Mouse (Mus musculus) embryonic facial prominence, embryonic 14.5 days (tissue): Measurements from ENCODE around the gene Gm5799. TPM values are rescaled to one million over a fixed set of nuclear protein-coding genes. Genes with fewer than 3 reads are reported as not detected.
"Not testable (repeated sequence)": the region's sequence is repeated elsewhere in the genome, so short reads cannot be mapped to it uniquely, and the experiment has no call there.

Experiments
- ATAC-seq: fragments of 200-750 bp; cut with Nextera tagmentation; 2 replicates; pipeline ENCODE4 v1.8.0; 2017; ENCODE audit warnings: low read depth, moderate number of reproducible peaks, moderate TSS enrichment
- DNase-seq: peaks from one replicate; pipeline ENCODE4 v3.0.0-alpha.2; 2015; ENCODE audit warnings: low spot score
- H3K27ac ChIP-seq: fragments of 300-500 bp; sonication (generic); replicated peaks from 2 replicates; pipeline ENCODE4 v1.5.1; 2014; ENCODE audit warnings: low read depth, mild to moderate bottlenecking, low read length, moderate library complexity
- H3K27me3 ChIP-seq: fragments of 300-500 bp; sonication (generic); replicated peaks from 2 replicates; pipeline ENCODE4 v1.6.1; 2014; ENCODE audit warnings: low read length; ENCODE audit not compliant: control insufficient read depth, insufficient read depth
- H3K36me3 ChIP-seq: fragments of 300-500 bp; sonication (generic); 2 replicates; pipeline ENCODE4 v1.6.1; 2014; ENCODE audit warnings: low read length, mixed read lengths; ENCODE audit not compliant: control insufficient read depth, insufficient read depth
- H3K4me1 ChIP-seq: fragments of 300-500 bp; sonication (generic); 2 replicates; pipeline ENCODE4 v1.6.1; 2014; ENCODE audit warnings: antibody characterized with exemption, low read length; ENCODE audit not compliant: control insufficient read depth, insufficient read depth
- H3K4me2 ChIP-seq: fragments of 300-500 bp; sonication (generic); 2 replicates; pipeline ENCODE4 v1.6.1; 2014; ENCODE audit warnings: low read depth, mild to moderate bottlenecking, low read length, moderate library complexity, mixed read lengths
- H3K4me3 ChIP-seq: fragments of 300-500 bp; sonication (generic); 2 replicates; pipeline ENCODE4 v1.5.1; 2014; ENCODE audit warnings: low read depth, mild to moderate bottlenecking, low read length
- H3K9ac ChIP-seq: fragments of 300-500 bp; sonication (generic); 2 replicates; pipeline ENCODE4 v1.6.1; 2014; ENCODE audit warnings: low read depth, mild to moderate bottlenecking, low read length, moderate library complexity, mixed read lengths
- H3K9me3 ChIP-seq: fragments of 300-500 bp; sonication (generic); 2 replicates; pipeline ENCODE4 v1.6.1; 2016; ENCODE audit warnings: low read length; ENCODE audit not compliant: control insufficient read depth
- WGBS: fragments of 180-500 bp; shearing (Covaris S2); extraction: QIAGEN DNeasy Blood & Tissue Kit; methylation state at CpG from one replicate; pipeline ENCODE4 v1.1.7; 2014; 5-methylcytosine and 5-hydroxymethylcytosine counted together
- polyA plus RNA-seq: library from polyadenylated mRNA; unstranded; fragments of >200 nt; fragmentation: Nextera tagmentation; extraction: Ambion mirVana; gene quantifications from 2 replicates; pipeline ENCODE4 v1.2.1, GENCODE M21; 2014

Gm5799 gene
- polyA plus RNA-seq: 0.14 TPM in 1 of 2 replicates, not detected in the other

GRCm38 (mm10) chr14:43543276-43543675 lies at the start of gene Gm5799:
TSS of gene Gm5799 (plus strand) at chr14:43543576.
- 85% methylated on average over 1 of the region's 2 CpGs for WGBS

GRCm38 (mm10) chr14:43531052-43532010 lies 12.0 kb upstream of the Gm5799 start:
- not testable (repeated sequence) for H3K9ac ChIP-seq, H3K9me3 ChIP-seq, H3K27me3 ChIP-seq, H3K27ac ChIP-seq, DNase-seq, ATAC-seq, H3K4me1 ChIP-seq, H3K36me3 ChIP-seq, H3K4me2 ChIP-seq, H3K4me3 ChIP-seq
- 20% methylated on average over 12 of the region's 15 CpGs for WGBS

More at GRCm38 (mm10) chr14:43543276-43543675, at the start of gene Gm5799:
- not testable (repeated sequence) for H3K4me1 ChIP-seq, H3K36me3 ChIP-seq, H3K27ac ChIP-seq, ATAC-seq, H3K9me3 ChIP-seq, DNase-seq, H3K4me2 ChIP-seq, H3K27me3 ChIP-seq, H3K4me3 ChIP-seq, H3K9ac ChIP-seq

- H3K4me3 ChIP-seq, H3K9me3 ChIP-seq, H3K4me1 ChIP-seq, H3K27me3 ChIP-seq, H3K27ac ChIP-seq, DNase-seq, H3K9ac ChIP-seq, H3K4me2 ChIP-seq, ATAC-seq, H3K36me3 ChIP-seq: not testable (repeated sequence)
- no CpG with 5 or more reads among the region's 6 CpGs for WGBS
These were observed 11.4 kb upstream of the Gm5799 start for GRCm38 (mm10) chr14:43532011-43532383.

GRCm38 (mm10) chr14:43532387-43532786 lies 11.0 kb upstream of the Gm5799 start:
- 48% methylated on average over 5 of the region's 6 CpGs for WGBS
- ATAC-seq: not testable (repeated sequence)

GRCm38 (mm10) chr14:43538144-43538543 lies 5.2 kb upstream of the Gm5799 start:
- H3K27ac ChIP-seq, DNase-seq, H3K4me3 ChIP-seq, H3K9me3 ChIP-seq, H3K4me2 ChIP-seq, H3K4me1 ChIP-seq, H3K9ac ChIP-seq, ATAC-seq, H3K36me3 ChIP-seq, H3K27me3 ChIP-seq: not testable (repeated sequence)
- WGBS: 64% methylated on average over 2 of the region's 2 CpGs

More at GRCm38 (mm10) chr14:43532387-43532786, 11.0 kb upstream of the Gm5799 start:
- not testable (repeated sequence) for H3K4me3 ChIP-seq, H3K36me3 ChIP-seq, H3K27me3 ChIP-seq, H3K4me2 ChIP-seq, H3K27ac ChIP-seq, H3K4me1 ChIP-seq, H3K9me3 ChIP-seq, H3K9ac ChIP-seq, DNase-seq

GRCm38 (mm10) chr14:43546281-43546680 lies 2.9 kb downstream of the Gm5799 start:
- not testable (repeated sequence) for H3K9me3 ChIP-seq, ATAC-seq, H3K4me1 ChIP-seq, DNase-seq, H3K4me2 ChIP-seq, H3K9ac ChIP-seq, H3K4me3 ChIP-seq, H3K36me3 ChIP-seq, H3K27ac ChIP-seq, H3K27me3 ChIP-seq

- H3K4me1 ChIP-seq, H3K36me3 ChIP-seq, H3K27me3 ChIP-seq, H3K9ac ChIP-seq, H3K27ac ChIP-seq, H3K9me3 ChIP-seq, ATAC-seq, H3K4me3 ChIP-seq, H3K4me2 ChIP-seq, DNase-seq: not testable (repeated sequence)
- 78% methylated on average over 2 of the region's 2 CpGs for WGBS
These were observed 8.9 kb downstream of the Gm5799 start for GRCm38 (mm10) chr14:43552271-43552670.

GRCm38 (mm10) chr14:43577969-43578368 lies 34.6 kb downstream of the Gm5799 start:
- DNase-seq, ATAC-seq, H3K27ac ChIP-seq, H3K36me3 ChIP-seq, H3K4me3 ChIP-seq, H3K9ac ChIP-seq, H3K9me3 ChIP-seq, H3K4me2 ChIP-seq, H3K4me1 ChIP-seq, H3K27me3 ChIP-seq: not testable (repeated sequence)
- 90% methylated on average over 3 of the region's 4 CpGs for WGBS

- H3K36me3 ChIP-seq, ATAC-seq, H3K9me3 ChIP-seq, H3K4me3 ChIP-seq, H3K27me3 ChIP-seq, H3K4me2 ChIP-seq, H3K4me1 ChIP-seq, H3K9ac ChIP-seq, DNase-seq, H3K27ac ChIP-seq: not testable (repeated sequence)
- 73% methylated on average over 1 of the region's 2 CpGs for whole genome bisulfite sequencing
These were observed 35.7 kb downstream of the Gm5799 start, which contains the start of gene Gm17654 for GRCm38 (mm10) chr14:43579046-43579445. TSS of gene Gm17654 (minus strand) at chr14:43579146.
